Mouse (Mus musculus) testis, adult 2 months (tissue): ENCODE measurements around the gene Dnaaf5.

Source experiments
- CTCF ChIP-seq: fragments of 200-500 bp; IDR thresholded peaks from 2 replicates; pipeline ENCODE4 v1.5.1; 2012; ENCODE audit warnings: low read depth, mild to moderate bottlenecking, inconsistent platforms, low read length, moderate library complexity; ENCODE audit not compliant: control insufficient read depth, insufficient read depth, insufficient replicate concordance
- POLR2A ChIP-seq: fragments of 200-500 bp; IDR thresholded peaks from 2 replicates; pipeline ENCODE4 v1.6.1; 2012; ENCODE audit warnings: low read depth, mild to moderate bottlenecking, inconsistent platforms, low read length, moderate library complexity; ENCODE audit not compliant: control insufficient read depth

GRCm38 (mm10) chr5:139140589-139140988 is 9.4 kb upstream of the Dnaaf5 start:
- TF ChIP-seq POLR2A (no peak), CTCF (no peak)
